Mouse (Mus musculus): ENCODE results near the gene Adamtsl5. TPM values are rescaled to one million over a fixed set of nuclear protein-coding genes. Genes with fewer than 3 reads are reported as not detected.

Gene Adamtsl5
- polyA plus RNA-seq, 1 experiment from 2014 or later: 0.27 TPM

- H3K36me3 ChIP-seq (replicated peaks): peaks cover 46% of the 10 kb centered on the region
- peak overlapping the region; percentile 89 for H3K27ac ChIP-seq
- H3K4me3 ChIP-seq: peak overlapping the region; percentile 57
- no peaks in the 10 kb centered on the region for H3K9me3 ChIP-seq
- H3K27me3 ChIP-seq (ENCODE audit: poor library complexity, severe bottlenecking): peaks cover 97% of the 10 kb centered on the region
- H3K4me1 ChIP-seq: peaks cover 74% of the 10 kb centered on the region
- WGBS: 74% methylated on average over 10 of the region's 10 CpGs
- DNase-seq (ENCODE audit: extremely low spot score, low spot score): no peak
Observed at GRCm38 (mm10) chr10:80301256-80302081, 46.7 kb downstream of the Adamtsl5 start.

- Histone ChIP-seq H3K36me3 (replicated peaks) (peaks cover 38% of the 10 kb centered on the region), H3K4me1 (peaks cover 82% of the 10 kb centered on the region), H3K27ac (peak overlapping the region; percentile 89), H3K9me3 (no peaks in the 10 kb centered on the region), H3K4me3 (peak overlapping the region; percentile 57), H3K27me3 (ENCODE audit: poor library complexity, severe bottlenecking) (peaks cover 92% of the 10 kb centered on the region)
- WGBS: 8% methylated on average over 11 of the region's 11 CpGs
- no peak for DNase-seq (ENCODE audit: extremely low spot score, low spot score)
Observed at GRCm38 (mm10) chr10:80300672-80301181, 47.5 kb downstream of the Adamtsl5 start.

GRCm38 (mm10) chr10:80299824-80300223 lies 48.4 kb downstream of the Adamtsl5 start:
- Histone ChIP-seq H3K9me3 (no peaks in the 10 kb centered on the region), H3K27ac (peak overlapping the region; percentile 89), H3K36me3 (replicated peaks) (peaks cover 33% of the 10 kb centered on the region), H3K4me1 (peaks cover 86% of the 10 kb centered on the region), H3K27me3 (ENCODE audit: poor library complexity, severe bottlenecking) (peaks cover 83% of the 10 kb centered on the region), H3K4me3 (peak overlapping the region; percentile 57)
- 47% methylated on average over 10 of the region's 10 CpGs for WGBS
- no peak for DNase-seq (ENCODE audit: extremely low spot score, low spot score)

- Histone ChIP-seq H3K4me3 (peak overlapping the region; percentile 57), H3K36me3 (replicated peaks) (peaks cover 33% of the 10 kb centered on the region), H3K9me3 (no peaks in the 10 kb centered on the region), H3K27ac (peak overlapping the region; percentile 89), H3K4me1 (peaks cover 87% of the 10 kb centered on the region), H3K27me3 (ENCODE audit: poor library complexity, severe bottlenecking) (peaks cover 78% of the 10 kb centered on the region)
- no peak for DNase-seq (ENCODE audit: extremely low spot score, low spot score)
- 7% methylated on average over 15 of the region's 15 CpGs for whole genome bisulfite sequencing
Observed at GRCm38 (mm10) chr10:80299301-80299700, 48.9 kb downstream of the Adamtsl5 start.

- Histone ChIP-seq H3K4me1 (peaks cover 92% of the 10 kb centered on the region), H3K27ac (peak overlapping the region; percentile 89), H3K4me3 (peak overlapping the region; percentile 57), H3K36me3 (replicated peaks) (peaks cover 33% of the 10 kb centered on the region), H3K9me3 (no peaks in the 10 kb centered on the region), H3K27me3 (ENCODE audit: poor library complexity, severe bottlenecking) (peaks cover 72% of the 10 kb centered on the region)
- WGBS: 5% methylated on average over 26 of the region's 26 CpGs
- DNase-seq (ENCODE audit: extremely low spot score, low spot score): peak; percentile 92
Observed at GRCm38 (mm10) chr10:80298571-80299281, 49.5 kb downstream of the Adamtsl5 start.

GRCm38 (mm10) chr10:80297526-80298133 lies 50.6 kb downstream of the Adamtsl5 start:
- DNase-seq (ENCODE audit: extremely low spot score, low spot score): no peak
- H3K27ac ChIP-seq: peak overlapping the region; percentile 89
- peaks cover 63% of the 10 kb centered on the region for H3K27me3 ChIP-seq (ENCODE audit: poor library complexity, severe bottlenecking)
- no peaks in the 10 kb centered on the region for H3K9me3 ChIP-seq
- H3K4me3 ChIP-seq: 0 out of 2 replicates have a peak overlapping the region, but pooled peaks have one; percentile 9
- peaks cover 97% of the 10 kb centered on the region for H3K4me1 ChIP-seq
- peaks cover 36% of the 10 kb centered on the region for H3K36me3 ChIP-seq (replicated peaks)
- 79% methylated on average over 8 of the region's 8 CpGs for WGBS

- H3K27ac ChIP-seq: peak overlapping the region; percentile 85
- H3K9me3 ChIP-seq: no peaks in the 10 kb centered on the region
- H3K4me1 ChIP-seq: peaks cover 93% of the 10 kb centered on the region
- WGBS: 85% methylated on average over 5 of the region's 5 CpGs
- H3K4me3 ChIP-seq: peak overlapping the region; percentile 58; the same call in 1 of the 2 replicates
- DNase-seq (ENCODE audit: extremely low spot score, low spot score): no peak
- H3K36me3 ChIP-seq (replicated peaks): peaks cover 28% of the 10 kb centered on the region
- H3K27me3 ChIP-seq (ENCODE audit: poor library complexity, severe bottlenecking): peaks cover 55% of the 10 kb centered on the region
Observed at GRCm38 (mm10) chr10:80296824-80297223, 51.4 kb downstream of the Adamtsl5 start.

- H3K4me1 ChIP-seq: peaks cover 84% of the 10 kb centered on the region
- peak; percentile 81 for DNase-seq (ENCODE audit: extremely low spot score, low spot score)
- H3K27me3 ChIP-seq (ENCODE audit: poor library complexity, severe bottlenecking): peaks cover 45% of the 10 kb centered on the region
- no peaks in the 10 kb centered on the region for H3K9me3 ChIP-seq
- H3K4me3 ChIP-seq: peak within 1 kb of the TSS; percentile 98
- 1% methylated on average over 26 of the region's 26 CpGs for WGBS
- H3K36me3 ChIP-seq (replicated peaks): peaks cover 26% of the 10 kb centered on the region
- H3K27ac ChIP-seq: peak within 1 kb of the TSS; percentile 85
Observed at GRCm38 (mm10) chr10:80295618-80296425, 52.4 kb downstream of the Adamtsl5 start, which contains the start of gene Apc2. TSS of gene Apc2 (plus strand) at chr10:80295977.

- Histone ChIP-seq H3K27ac (0 out of 2 replicates have a peak overlapping the region, but pooled peaks have one; percentile 30), H3K4me1 (peaks cover 74% of the 10 kb centered on the region), H3K9me3 (no peaks in the 10 kb centered on the region), H3K27me3 (ENCODE audit: poor library complexity, severe bottlenecking) (peaks cover 36% of the 10 kb centered on the region), H3K4me3 (peak overlapping the region; percentile 98), H3K36me3 (replicated peaks) (peaks cover 26% of the 10 kb centered on the region)
- 46% methylated on average over 7 of the region's 7 CpGs for WGBS
- no peak for DNase-seq (ENCODE audit: extremely low spot score, low spot score)
Observed at GRCm38 (mm10) chr10:80294788-80295303, 53.4 kb downstream of the Adamtsl5 start.

GRCm38 (mm10) chr10:80294311-80294710 lies 53.9 kb downstream of the Adamtsl5 start:
- 73% methylated on average over 4 of the region's 4 CpGs for WGBS
- Histone ChIP-seq H3K27ac (0 out of 2 replicates have a peak overlapping the region, but pooled peaks have one; percentile 30), H3K4me1 (peaks cover 69% of the 10 kb centered on the region), H3K36me3 (replicated peaks) (peaks cover 27% of the 10 kb centered on the region), H3K9me3 (no peaks in the 10 kb centered on the region), H3K27me3 (ENCODE audit: poor library complexity, severe bottlenecking) (peaks cover 30% of the 10 kb centered on the region), H3K4me3 (peak overlapping the region; percentile 98)
- no peak for DNase-seq (ENCODE audit: extremely low spot score, low spot score)

- no peak for DNase-seq (ENCODE audit: extremely low spot score, low spot score)
Observed at GRCm38 (mm10) chr10:80293325-80293724, 54.9 kb downstream of the Adamtsl5 start.

More at GRCm38 (mm10) chr10:80293325-80293724, 54.9 kb downstream of the Adamtsl5 start:
- H3K9me3 ChIP-seq: no peaks in the 10 kb centered on the region
- H3K27me3 ChIP-seq (ENCODE audit: poor library complexity, severe bottlenecking): peaks cover 20% of the 10 kb centered on the region
- peak overlapping the region; percentile 98 for H3K4me3 ChIP-seq
- peak overlapping the region; percentile 99 for H3K27ac ChIP-seq
- H3K4me1 ChIP-seq: peaks cover 59% of the 10 kb centered on the region
- 33% methylated on average over 14 of the region's 14 CpGs for WGBS
- peaks cover 37% of the 10 kb centered on the region for H3K36me3 ChIP-seq (replicated peaks)
